Mouse (Mus musculus): ENCODE data around the gene Sqstm1. TPM values are rescaled to one million over a fixed set of nuclear protein-coding genes. Genes with fewer than 3 reads are reported as not detected.
A peak's percentile ranks its signal among the peaks of the same experiment; 100 is the strongest.

The Sqstm1 gene
- total and polyA plus RNA-seq, 3 experiments: 187 to 223 TPM; not detected in 1

- Histone ChIP-seq H3K9ac (ENCODE audit: control insufficient read depth, low read depth, low read length, poor library complexity, severe bottlenecking) (no peak overlapping the region), H3K9me3 (replicated peaks; ENCODE audit: insufficient read depth, low read length) (no peaks in the 10 kb centered on the region), H3K27ac (ENCODE audit: control insufficient read depth, low read depth, low read length) (no peak overlapping the region), H3K4me1 (ENCODE audit: control insufficient read depth in 1 of 2, insufficient read depth in 2 of 2, low read length in 2 of 2) (peaks cover 3 to 15% of the 10 kb centered on the region in 2 experiments; a peak in 3 of 4 replicates), H3K27me3 (ENCODE audit: control insufficient read depth in 1 of 2, insufficient read depth in 2 of 2, low read length in 2 of 2) (no peaks in the 10 kb centered on the region), H3K4me3 (ENCODE audit: control insufficient read depth in 1 of 2, insufficient read depth in 1 of 2, low read depth in 2 of 2, low read length in 2 of 2) (no peak overlapping the region), H3K36me3 (ENCODE audit: control insufficient read depth in 1 of 2, insufficient read depth in 2 of 2, low read length in 2 of 2) (peaks cover 5 to 7% of the 10 kb centered on the region in 2 experiments; a peak in 3 of 4 replicates), H3K79me2 (ENCODE audit: control insufficient read depth, insufficient read depth, low read length, poor library complexity) (no peaks in the 10 kb centered on the region; the same call in 1 of the 2 replicates)
- TF ChIP-seq CTCF (IDR thresholded peaks at IDR 0.05 in 2 of 3, conservative IDR thresholded peaks at IDR 0.05 in 1 of 3; ENCODE audit: control insufficient read depth in 1 of 3, insufficient read depth in 1 of 3, low read depth in 2 of 3, low read length in 3 of 3, poor library complexity in 1 of 3, severe bottlenecking in 1 of 3) (peak in 2 of 3 experiments; percentile 67 to 83; a peak in 5 of 6 replicates), SMC3 (IDR thresholded peaks at IDR 0.05; ENCODE audit: low read depth, low read length) (peak; percentile 40), RAD21 (IDR thresholded peaks at IDR 0.05; ENCODE audit: low read depth, low read length) (peak; percentile 11), TCF12 (IDR thresholded peaks at IDR 0.05; ENCODE audit: low read depth, low read length) (no peak)
- peak; percentile 58 for DNase-seq (ENCODE audit: low read depth, low spot score)
Measured at GRCm38 (mm10) chr11:50233993-50234392, 23.4 kb upstream of the Sqstm1 start.

GRCm38 (mm10) chr11:50233022-50233421 lies 22.4 kb upstream of the Sqstm1 start:
- Histone ChIP-seq H3K36me3 (ENCODE audit: control insufficient read depth in 1 of 2, insufficient read depth in 2 of 2, low read length in 2 of 2) (peaks cover 2 to 5% of the 10 kb centered on the region in 2 experiments; a peak in 3 of 4 replicates), H3K79me2 (ENCODE audit: control insufficient read depth, insufficient read depth, low read length, poor library complexity) (no peaks in the 10 kb centered on the region; the same call in 1 of the 2 replicates), H3K9me3 (replicated peaks; ENCODE audit: insufficient read depth, low read length) (no peaks in the 10 kb centered on the region), H3K27ac (ENCODE audit: control insufficient read depth, low read depth, low read length) (no peak overlapping the region), H3K4me3 (ENCODE audit: control insufficient read depth in 1 of 2, insufficient read depth in 1 of 2, low read depth in 2 of 2, low read length in 2 of 2) (no peak overlapping the region), H3K9ac (ENCODE audit: control insufficient read depth, low read depth, low read length, poor library complexity, severe bottlenecking) (no peak overlapping the region), H3K4me1 (ENCODE audit: control insufficient read depth in 1 of 2, insufficient read depth in 2 of 2, low read length in 2 of 2) (peaks cover 0 to 8% of the 10 kb centered on the region in 2 experiments; a peak in 3 of 4 replicates), H3K27me3 (ENCODE audit: control insufficient read depth in 1 of 2, insufficient read depth in 2 of 2, low read length in 2 of 2) (no peaks in the 10 kb centered on the region)
- TF ChIP-seq MEF2A (IDR thresholded peaks at IDR 0.05; ENCODE audit: extremely low read depth, insufficient replicate concordance, low read depth, low read length, poor library complexity, severe bottlenecking) (no peak), ETS1 (IDR thresholded peaks at IDR 0.05; ENCODE audit: low read depth, low read length) (no peak), MXI1 (IDR thresholded peaks at IDR 0.05; ENCODE audit: low read depth, low read length) (no peak), KAT2A (conservative IDR thresholded peaks at IDR 0.05; ENCODE audit: low read depth, low read length) (no peak), SMC3 (IDR thresholded peaks at IDR 0.05; ENCODE audit: low read depth, low read length) (no peak)
- no peak for DNase-seq (ENCODE audit: low read depth, low spot score)

GRCm38 (mm10) chr11:50231411-50231810 lies 20.8 kb upstream of the Sqstm1 start:
- peak; percentile 86 for DNase-seq (ENCODE audit: low read depth, low spot score)
- peaks cover 2 to 11% of the 10 kb centered on the region in 2 experiments; a peak in 3 of 4 replicates for H3K4me1 ChIP-seq (ENCODE audit: control insufficient read depth in 1 of 2, insufficient read depth in 2 of 2, low read length in 2 of 2)
- H3K9me3 ChIP-seq (replicated peaks; ENCODE audit: insufficient read depth, low read length): no peaks in the 10 kb centered on the region
- peaks cover 2 to 5% of the 10 kb centered on the region in 2 experiments; a peak in 1 of 4 replicates for H3K36me3 ChIP-seq (ENCODE audit: control insufficient read depth in 1 of 2, insufficient read depth in 2 of 2, low read length in 2 of 2)
- H3K27me3 ChIP-seq (ENCODE audit: control insufficient read depth in 1 of 2, insufficient read depth in 2 of 2, low read length in 2 of 2): no peaks in the 10 kb centered on the region
- no peak overlapping the region for H3K9ac ChIP-seq (ENCODE audit: control insufficient read depth, low read depth, low read length, poor library complexity, severe bottlenecking)
- no peak overlapping the region for H3K4me3 ChIP-seq (ENCODE audit: control insufficient read depth in 1 of 2, insufficient read depth in 1 of 2, low read depth in 2 of 2, low read length in 2 of 2)
- no peaks in the 10 kb centered on the region for H3K79me2 ChIP-seq (ENCODE audit: control insufficient read depth, insufficient read depth, low read length, poor library complexity)
- peak; percentile 84 for TF ChIP-seq SMC3 (IDR thresholded peaks at IDR 0.05; ENCODE audit: low read depth, low read length)
- peak; percentile 69 for TF ChIP-seq RAD21 (IDR thresholded peaks at IDR 0.05; ENCODE audit: low read depth, low read length)
- peak; percentile 53 to 83 (median 75) for TF ChIP-seq CTCF (IDR thresholded peaks at IDR 0.05 in 2 of 3, conservative IDR thresholded peaks at IDR 0.05 in 1 of 3; ENCODE audit: control insufficient read depth in 1 of 3, insufficient read depth in 1 of 3, low read depth in 2 of 3, low read length in 3 of 3, poor library complexity in 1 of 3, severe bottlenecking in 1 of 3)
- TF ChIP-seq MAFK (IDR thresholded peaks at IDR 0.05; ENCODE audit: borderline replicate concordance, low read depth, low read length): no peak
- TF ChIP-seq USF1 (IDR thresholded peaks at IDR 0.05; ENCODE audit: low read depth, low read length): no peak
- TF ChIP-seq MAZ (IDR thresholded peaks at IDR 0.05; ENCODE audit: low read depth, low read length): no peak
- no peak for TF ChIP-seq GABPA (IDR thresholded peaks at IDR 0.05; ENCODE audit: low read depth, low read length)
- TF ChIP-seq ZNF384 (IDR thresholded peaks at IDR 0.05; ENCODE audit: low read depth, low read length): peak; percentile 39; the same call in 1 of the 2 replicates
- peak; percentile 60 for TF ChIP-seq ZC3H11A (IDR thresholded peaks at IDR 0.05; ENCODE audit: low read depth, low read length)
- no peak for TF ChIP-seq CHD1 (IDR thresholded peaks at IDR 0.05; ENCODE audit: low read depth, low read length)
- TF ChIP-seq SIN3A (IDR thresholded peaks at IDR 0.05; ENCODE audit: low read length): peak; percentile 38; the same call in 1 of the 2 replicates
- no peak overlapping the region for H3K27ac ChIP-seq (ENCODE audit: control insufficient read depth, low read depth, low read length)

Data from MEL (cell line).